Mouse (Mus musculus) bone marrow macrophage, adult 2 months (primary cell): ENCODE data around the gene Gtf3c5.

Source experiments
- CTCF ChIP-seq: IDR thresholded peaks from 2 replicates; pipeline ENCODE4 v1.5.1; 2012; ENCODE audit warnings: low read depth, mild to moderate bottlenecking, low read length, moderate library complexity
- POLR2A ChIP-seq: IDR thresholded peaks from 2 replicates; pipeline ENCODE4 v1.6.1; 2012; ENCODE audit warnings: mild to moderate bottlenecking, low read depth, low read length, borderline replicate concordance

- TF ChIP-seq POLR2A: no peak
- no peak for TF ChIP-seq CTCF
Measured at GRCm38 (mm10) chr2:28619369-28619768, 35.8 kb upstream of the Gtf3c5 start.
